Mouse (Mus musculus): ENCODE measurements at regions not wholly inside any gene's neighbourhood (a gene's known extent, or its start where the extent isn't known, plus 50 kb on each side); places are given as distances from the start of the nearest gene placed in this dataset.

DNA sequence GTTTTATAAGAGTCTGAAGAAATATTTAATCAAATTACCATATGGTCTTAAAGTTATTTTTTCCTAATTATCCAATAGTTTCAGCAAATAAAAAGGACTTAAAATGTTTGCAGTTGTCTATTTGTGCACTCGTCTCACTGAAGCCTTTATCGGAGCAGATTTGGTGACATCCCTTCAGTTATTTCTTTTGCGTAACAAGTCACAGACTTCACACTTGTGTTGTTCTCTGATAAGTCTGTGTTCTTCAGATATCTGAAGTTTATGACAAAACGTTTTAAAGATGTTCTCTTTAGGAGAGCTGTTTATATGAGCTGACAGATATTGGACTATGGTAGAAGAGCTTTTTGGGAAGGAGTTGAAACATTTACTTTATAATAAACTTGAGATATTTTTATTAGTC, 233.8 kb upstream of the Prdm1 start:
- H3K79me2 ChIP-seq (ENCODE audit: control insufficient read depth, insufficient read depth, low read length, poor library complexity) = no peaks in the 10 kb centered on the region
- peak overlapping the region; percentile 3; the same call in 1 of the 2 replicates for H3K9ac ChIP-seq (ENCODE audit: control insufficient read depth, low read depth, low read length, poor library complexity, severe bottlenecking)
- no peaks in the 10 kb centered on the region for H3K27me3 ChIP-seq (ENCODE audit: control insufficient read depth in 1 of 2, insufficient read depth in 2 of 2, low read length in 2 of 2)
- peaks cover 0 to 33% of the 10 kb centered on the region in 2 experiments; a peak in 2 of 4 replicates for H3K36me3 ChIP-seq (ENCODE audit: control insufficient read depth in 1 of 2, insufficient read depth in 2 of 2, low read length in 2 of 2)
- H3K4me1 ChIP-seq (ENCODE audit: control insufficient read depth in 1 of 2, insufficient read depth in 2 of 2, low read length in 2 of 2) = peaks cover 20 to 23% of the 10 kb centered on the region in 2 experiments
- H3K4me3 ChIP-seq (ENCODE audit: control insufficient read depth in 1 of 2, insufficient read depth in 1 of 2, low read depth in 2 of 2, low read length in 2 of 2) = 0 out of 4 replicates have a peak overlapping the region, but pooled peaks of 1 of the 2 experiments have one; percentile 2
- peak; percentile 87 for DNase-seq (ENCODE audit: low read depth, low spot score)
- peak overlapping the region; percentile 99 for H3K27ac ChIP-seq (ENCODE audit: control insufficient read depth, low read depth, low read length)
- no peaks in the 10 kb centered on the region for H3K9me3 ChIP-seq (replicated peaks; ENCODE audit: insufficient read depth, low read length)
- TF ChIP-seq ETS1 (IDR thresholded peaks at IDR 0.05; ENCODE audit: low read depth, low read length) (peak; percentile 96), MXI1 (IDR thresholded peaks at IDR 0.05; ENCODE audit: low read depth, low read length) (no peak; the same call in none of the 2 replicates), RCOR1 (IDR thresholded peaks at IDR 0.05; ENCODE audit: low read depth, low read length) (peak; percentile 96), POLR2AphosphoS5 (IDR thresholded peaks at IDR 0.05; ENCODE audit: borderline replicate concordance, low read depth, low read length) (no peak), USF1 (IDR thresholded peaks at IDR 0.05; ENCODE audit: low read depth, low read length) (no peak), MYC (IDR thresholded peaks at IDR 0.05; ENCODE audit: low read depth, low read length) (0 out of 2 replicates have a peak, but pooled peaks have one; percentile 50), CHD1 (IDR thresholded peaks at IDR 0.05; ENCODE audit: low read depth, low read length) (no peak), ZMIZ1 (IDR thresholded peaks at IDR 0.05; ENCODE audit: low read depth, low read length) (no peak), SIN3A (IDR thresholded peaks at IDR 0.05; ENCODE audit: low read length) (peak; percentile 82), UBTF (IDR thresholded peaks at IDR 0.05; ENCODE audit: borderline replicate concordance, insufficient read depth, low read depth, low read length) (no peak), ZKSCAN1 (IDR thresholded peaks at IDR 0.05; ENCODE audit: low read depth, low read length) (no peak), TAL1 (IDR thresholded peaks at IDR 0.05; ENCODE audit: low read length) (peak; percentile 79), ELF1 (IDR thresholded peaks at IDR 0.05; ENCODE audit: low read depth, low read length) (no peak), MAZ (IDR thresholded peaks at IDR 0.05; ENCODE audit: low read depth, low read length) (0 out of 2 replicates have a peak, but pooled peaks have one; percentile 43), JUND (IDR thresholded peaks at IDR 0.05; ENCODE audit: low read depth, low read length) (0 out of 2 replicates have a peak, but pooled peaks have one; percentile 54), MAX (IDR thresholded peaks at IDR 0.05; ENCODE audit: low read length) (no peak; the same call in 1 of the 2 replicates), RAD21 (IDR thresholded peaks at IDR 0.05; ENCODE audit: low read depth, low read length) (no peak), CTCF (IDR thresholded peaks at IDR 0.05 in 2 of 3, conservative IDR thresholded peaks at IDR 0.05 in 1 of 3; ENCODE audit: control insufficient read depth in 1 of 3, insufficient read depth in 1 of 3, low read depth in 2 of 3, low read length in 3 of 3, poor library complexity in 1 of 3, severe bottlenecking in 1 of 3) (no peak), SMC3 (IDR thresholded peaks at IDR 0.05; ENCODE audit: low read depth, low read length) (no peak), NRF1 (IDR thresholded peaks at IDR 0.05; ENCODE audit: insufficient read depth, low read depth, low read length, poor library complexity, severe bottlenecking) (no peak), TBP (IDR thresholded peaks at IDR 0.05; ENCODE audit: low read depth, low read length) (no peak), HCFC1 (IDR thresholded peaks at IDR 0.05; ENCODE audit: low read depth, low read length) (peak; percentile 51; the same call in 1 of the 2 replicates), USF2 (IDR thresholded peaks at IDR 0.05; ENCODE audit: borderline replicate concordance in 1 of 2, insufficient read depth in 1 of 2, low read depth in 1 of 2, low read length in 2 of 2) (no peak), ZNF384 (IDR thresholded peaks at IDR 0.05; ENCODE audit: low read depth, low read length) (no peak), GABPA (IDR thresholded peaks at IDR 0.05; ENCODE audit: low read depth, low read length) (no peak), TCF12 (IDR thresholded peaks at IDR 0.05; ENCODE audit: low read depth, low read length) (peak; percentile 98), ZC3H11A (IDR thresholded peaks at IDR 0.05; ENCODE audit: low read depth, low read length) (no peak), GATA1 (IDR thresholded peaks at IDR 0.05; ENCODE audit: low read depth, low read length) (peak; percentile 96), BHLHE40 (IDR thresholded peaks at IDR 0.05; ENCODE audit: borderline replicate concordance, low read depth, low read length) (peak; percentile 79; the same call in 1 of the 2 replicates), EP300 (IDR thresholded peaks at IDR 0.05; ENCODE audit: low read depth in 1 of 2, low read length in 2 of 2) (peak; percentile 99), MYB (IDR thresholded peaks at IDR 0.05; ENCODE audit: low read depth, low read length) (peak; percentile 91), KAT2A (conservative IDR thresholded peaks at IDR 0.05; ENCODE audit: low read depth, low read length) (no peak), NELFE (IDR thresholded peaks at IDR 0.05; ENCODE audit: low read depth, low read length) (no peak), E2F4 (IDR thresholded peaks at IDR 0.05; ENCODE audit: borderline replicate concordance, low read depth, low read length) (no peak), CHD2 (IDR thresholded peaks at IDR 0.05; ENCODE audit: low read length) (no peak; the same call in 1 of the 2 replicates), MAFK (IDR thresholded peaks at IDR 0.05; ENCODE audit: borderline replicate concordance, low read depth, low read length) (no peak), POLR2A (IDR thresholded peaks at IDR 0.05; ENCODE audit: control insufficient read depth in 1 of 2, insufficient read depth in 1 of 2, low read depth in 1 of 2, low read length in 2 of 2, poor library complexity in 1 of 2) (no peak), POLR2AphosphoS2 (IDR thresholded peaks at IDR 0.05; ENCODE audit: low read length) (peak; percentile 51; the same call in 1 of the 2 replicates)

Measured in MEL (cell line).